8 mouse cellular contexts compared by ENCODE assay signal in genomic region chr12:110978607-110979406, GRCm38 (mm10). TPM values are rescaled to one million over a fixed set of nuclear protein-coding genes. Genes with fewer than 3 reads are reported as not detected.
DNase-seq lines count a peak whose midpoint lies in the region; ATAC-seq lines count a peak whose summit lies in the region.

Ankrd9 (minus strand) TSS chr12:110979040.

- peak; percentile 67 for ATAC-seq in megakaryocyte progenitor cell, adult 5-6 weeks (replicated peaks; ENCODE audit: poor library complexity)

- peak; percentile 92 for DNase-seq in adipocyte (ENCODE audit: low spot score)
- DNase-seq in embryo, embryonic 10 days (ENCODE audit: low spot score) = peak; percentile 97
- DNase-seq in gastrocnemius, postnatal 10 days = peak; percentile 97
- peak; percentile 97 for DNase-seq in induced T-regulatory cell, adult 2 months (ENCODE audit: low read depth)
- peak; percentile 60 to 90 for DNase-seq in left cerebral cortex, adult 9 months (ENCODE audit: low spot score in 2 of 2)
- DNase-seq in right cerebral cortex, postnatal 14 days = peak; percentile 93
- peak; percentile 96 to 98 for DNase-seq in urinary bladder, postnatal 4 days (ENCODE audit: low spot score in 2 of 2)

RNA-seq across cellular contexts. Expression of gene Ankrd9, which starts in this region (rescaled TPM):
- 100 to 1,000 TPM in 1 of 2 experiments, 10 to 100 TPM in 1; 20.3 to 102 TPM for total RNA-seq in gastrocnemius, postnatal 10 days (2021)
- total RNA-seq in megakaryocyte progenitor cell, adult 5-6 weeks (2015) = 1.1 and 1.4 TPM in 2 replicates
- total RNA-seq in megakaryocyte progenitor cell, adult 5-6 weeks (2017) = 1.8 and 4.6 TPM in 2 replicates

Comparison
In these comparisons a context has a peak if more than half of its experiments do, and no peak if none do; other contexts are left out.
1. Peak in every context shown above with its lines: DNase-seq and ATAC-seq.